ENCODE assay signal across 14 mouse cellular contexts in genomic region chrX:99331764-99332456, GRCm38 (mm10).
A peak's percentile ranks its signal among the peaks of the same experiment; 100 is the strongest.
DNase-seq lines count a peak whose midpoint lies in the region; ATAC-seq lines count a peak whose summit lies in the region.
"Had no signal": no experiment of that assay in that cellular context is flagged by ENCODE, and none has a peak within 500 bp of the region (broad histone marks: within the 10 kb centered on the region; RNA-seq: fewer than 3 reads in every experiment).

No protein-coding gene starts in this region.

- H3K9ac ChIP-seq in kidney, embryonic 14.5 days (ENCODE audit: low read depth, low read length), result no peak overlapping the region
- H3K9ac ChIP-seq in forebrain, embryonic 14.5 days (ENCODE audit: low read length), result no peak overlapping the region
- no peak overlapping the region for H3K9ac ChIP-seq in neural tube, embryonic 14.5 days (replicated peaks; ENCODE audit: low read depth, low read length)

- H3K27ac ChIP-seq in kidney, embryonic 14.5 days (ENCODE audit: low read depth, low read length), result no peak overlapping the region
- peak overlapping the region; percentile 75; the same call in 1 of the 2 replicates for H3K27ac ChIP-seq in forebrain, embryonic 14.5 days (ENCODE audit: low read depth, low read length)
- H3K27ac ChIP-seq in neural tube, embryonic 14.5 days (ENCODE audit: low read depth, low read length), result no peak overlapping the region
- H3K27ac ChIP-seq: left cerebral cortex, adult 2 months had no signal

- H3K4me1 ChIP-seq in kidney, embryonic 14.5 days (ENCODE audit: control insufficient read depth, insufficient read depth, low read length), result 0 out of 2 replicates have a peak, but pooled peaks cover 6% of the 10 kb centered on the region
- peaks cover 3% of the 10 kb centered on the region; the same call in 1 of the 2 replicates for H3K4me1 ChIP-seq in forebrain, embryonic 14.5 days (ENCODE audit: control insufficient read depth, insufficient read depth, low read length)
- H3K4me1 ChIP-seq in neural tube, embryonic 14.5 days (ENCODE audit: control insufficient read depth, insufficient read depth, low read length), result no peaks in the 10 kb centered on the region

- no peaks in the 10 kb centered on the region for H3K36me3 ChIP-seq in kidney, embryonic 14.5 days (ENCODE audit: control insufficient read depth, insufficient read depth, low read length)
- H3K36me3 ChIP-seq in forebrain, embryonic 14.5 days (ENCODE audit: control insufficient read depth, insufficient read depth, low read length), result no peaks in the 10 kb centered on the region
- no peaks in the 10 kb centered on the region for H3K36me3 ChIP-seq in neural tube, embryonic 14.5 days (ENCODE audit: control insufficient read depth, insufficient read depth, low read length)
- H3K36me3 ChIP-seq: G1E had no signal

- ATAC-seq in kidney, embryonic 14.5 days (ENCODE audit: low FRiP score, low TSS enrichment), result no peak
- peak; percentile 85 for ATAC-seq in forebrain, embryonic 14.5 days
- peak; percentile 61; the same call in 1 of the 2 replicates for ATAC-seq in neural tube, embryonic 14.5 days (ENCODE audit: low read depth)
- ATAC-seq in erythroblast, adult 5-6 weeks (replicated peaks; ENCODE audit: low FRiP score, poor library complexity, severe bottlenecking), result no peak

- no peak overlapping the region for H3K4me2 ChIP-seq in kidney, embryonic 14.5 days (replicated peaks; ENCODE audit: low read depth, low read length)
- H3K4me2 ChIP-seq in forebrain, embryonic 14.5 days (ENCODE audit: low read length), result no peak overlapping the region
- H3K4me2 ChIP-seq in neural tube, embryonic 14.5 days (ENCODE audit: low read depth, low read length), result no peak overlapping the region

- H3K9me3 ChIP-seq in kidney, embryonic 14.5 days (ENCODE audit: control insufficient read depth, low read length), result no peaks in the 10 kb centered on the region
- no peaks in the 10 kb centered on the region for H3K9me3 ChIP-seq in forebrain, embryonic 14.5 days (replicated peaks; ENCODE audit: control insufficient read depth, low read length)
- no peaks in the 10 kb centered on the region for H3K9me3 ChIP-seq in neural tube, embryonic 14.5 days (ENCODE audit: control insufficient read depth, low read length)
- H3K9me3 ChIP-seq: G1E had no signal

- peaks cover 3% of the 10 kb centered on the region; the same call in 1 of the 2 replicates for H3K27me3 ChIP-seq in kidney, embryonic 14.5 days (ENCODE audit: control insufficient read depth, insufficient read depth, low read length)
- H3K27me3 ChIP-seq in forebrain, embryonic 14.5 days (replicated peaks; ENCODE audit: control insufficient read depth, insufficient read depth, low read length), result no peaks in the 10 kb centered on the region
- no peaks in the 10 kb centered on the region for H3K27me3 ChIP-seq in neural tube, embryonic 14.5 days (ENCODE audit: control insufficient read depth, insufficient read depth, low read length)

- no peak overlapping the region for H3K4me3 ChIP-seq in kidney, embryonic 14.5 days (ENCODE audit: low read length)
- no peak overlapping the region for H3K4me3 ChIP-seq in forebrain, embryonic 14.5 days (ENCODE audit: low read depth, low read length)
- H3K4me3 ChIP-seq in neural tube, embryonic 14.5 days (ENCODE audit: low read depth, low read length), result no peak overlapping the region
- H3K4me3 ChIP-seq: left cerebral cortex, adult 2 months had no signal

- WGBS in kidney, embryonic 14.5 days, result 60% methylated on average over 9 of the region's 9 CpGs
- 42% methylated on average over 9 of the region's 9 CpGs for WGBS in forebrain, embryonic 14.5 days
- WGBS in neural tube, embryonic 14.5 days, result 30% methylated on average over 9 of the region's 9 CpGs

- DNase-seq in kidney, adult 11 months, result peak; percentile 1
- DNase-seq in forebrain, embryonic 14.5 days (ENCODE audit: low spot score), result peak; percentile 81
- peak; percentile 29 for DNase-seq in mesoderm, embryonic 11.5 days (ENCODE audit: low read depth, low spot score)
- no peak for DNase-seq in adrenal gland, adult 18-20 months (ENCODE audit: low spot score in 2 of 2)
- DNase-seq in c-Kit-positive CD71-positive TER-119-positive erythroid progenitor cells, embryonic 14.5 days (ENCODE audit: low spot score), result no peak
- DNase-seq: cerebellum, postnatal 10 days; gastrocnemius, postnatal 36 days; kidney, postnatal 4 days; lung, postnatal 10 days had no signal

Comparison
In these comparisons a context has a peak if more than half of its experiments do, and no peak if none do; other contexts are left out.
1. DNase-seq: peak in kidney, adult 11 months (single experiment), forebrain, embryonic 14.5 days (single experiment) and mesoderm, embryonic 11.5 days (single experiment); none in adrenal gland, adult 18-20 months (0 of 2) and c-Kit-positive CD71-positive TER-119-positive erythroid progenitor cells, embryonic 14.5 days (single experiment).
2. ATAC-seq: peak in forebrain, embryonic 14.5 days (single experiment) and neural tube, embryonic 14.5 days (single experiment); none in kidney, embryonic 14.5 days (single experiment) and erythroblast, adult 5-6 weeks (single experiment).